Mouse (Mus musculus): ENCODE data around the gene Trnp1.

GRCm38 (mm10) chr4:133460006-133460405 is 38.3 kb downstream of the Trnp1 start:
- TF ChIP-seq CTCF (conservative IDR thresholded peaks at IDR 0.05; ENCODE audit: low read length) = no peak
- TF ChIP-seq NANOG (IDR thresholded peaks at IDR 0.05; ENCODE audit: borderline replicate concordance, low read length) = no peak
- TF ChIP-seq POU5F1 (IDR thresholded peaks at IDR 0.05; ENCODE audit: borderline replicate concordance, low read length) = no peak
